In the genomic region with DNA sequence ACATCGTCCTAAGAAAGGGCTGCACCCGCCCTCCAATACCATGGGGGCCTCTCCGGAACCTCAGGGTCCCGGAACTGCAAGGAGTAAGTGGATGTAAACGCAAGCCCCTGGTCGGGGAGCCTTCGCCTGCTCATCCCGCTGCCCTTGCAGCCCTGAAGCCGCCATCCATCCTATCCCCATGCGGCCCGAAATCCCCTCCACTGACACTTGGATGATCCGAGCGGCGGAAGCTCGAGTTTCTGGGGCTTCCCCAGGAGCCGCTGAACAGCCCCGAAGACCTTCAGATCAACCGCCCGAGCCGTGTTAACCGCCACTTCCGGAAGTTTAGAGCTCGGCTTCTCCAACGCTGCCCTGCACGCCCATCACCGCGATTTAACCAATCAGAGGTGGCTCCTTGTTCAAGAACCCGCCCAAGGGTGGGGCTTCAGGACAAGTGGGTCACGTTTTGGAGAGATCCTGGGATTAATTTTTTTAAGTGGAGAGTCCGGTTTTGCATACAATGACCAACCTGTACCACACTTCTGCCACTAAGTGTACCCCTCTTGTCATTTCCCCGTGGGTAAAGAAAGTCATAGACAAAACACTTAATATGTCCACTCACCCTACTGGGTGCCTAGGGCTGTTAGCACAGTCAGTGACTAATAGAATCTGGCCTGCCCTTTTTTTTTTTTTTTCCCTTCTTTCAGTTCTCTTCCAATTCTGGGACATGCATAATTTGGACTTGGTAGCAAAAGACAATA, we compare ENCODE assay signal across 8 mouse cellular contexts. TPM values are rescaled to one million over a fixed set of nuclear protein-coding genes. Genes with fewer than 3 reads are reported as not detected.
DNase-seq lines count a peak whose midpoint lies in the region; ATAC-seq lines count a peak whose summit lies in the region.

No protein-coding gene starts in this region.

- peak; percentile 99 for DNase-seq in NIH3T3 (ENCODE audit: low read depth)
- DNase-seq in cerebellum, postnatal 10 days, result peak; percentile 98
- DNase-seq in frontal cortex, postnatal 14 days (ENCODE audit: low spot score in 2 of 2), result peak; percentile 93 to 97
- peak; percentile 85 to 92 for DNase-seq in layer of hippocampus, postnatal 25 days (ENCODE audit: extremely low spot score in 1 of 2, low spot score in 1 of 2)
- peak; percentile 98 for DNase-seq in lung, postnatal 25 days (ENCODE audit: low spot score)
- DNase-seq in retina, embryonic 14.5 days (ENCODE audit: low spot score), result peak; percentile 99
- peak; percentile 95 for DNase-seq in thymus, postnatal 4 days

- peak overlapping the region; percentile 72 for H3K4me3 ChIP-seq in hindbrain, embryonic 13.5 days

- peak overlapping the region; percentile 86 for H3K27ac ChIP-seq in hindbrain, embryonic 13.5 days

- H3K9ac ChIP-seq in hindbrain, embryonic 13.5 days, result peak overlapping the region; percentile 90

- H3K4me1 ChIP-seq in hindbrain, embryonic 13.5 days (replicated peaks), result peaks cover 6% of the 10 kb centered on the region

- no peaks in the 10 kb centered on the region for H3K9me3 ChIP-seq in hindbrain, embryonic 13.5 days

- peaks cover 8% of the 10 kb centered on the region for H3K36me3 ChIP-seq in hindbrain, embryonic 13.5 days

- WGBS in hindbrain, embryonic 13.5 days, result under 1% methylated on average over 31 of the region's 31 CpGs

- H3K27me3 ChIP-seq in hindbrain, embryonic 13.5 days, result no peaks in the 10 kb centered on the region

- peak; percentile 98 for ATAC-seq in hindbrain, embryonic 13.5 days (ENCODE audit: low FRiP score)

- H3K4me2 ChIP-seq in hindbrain, embryonic 13.5 days, result peak overlapping the region; percentile 78

RNA-seq across cellular contexts. Expression of a gene that starts 8.0 kb away (rescaled TPM):
- 65.8 and 72.4 TPM in 2 replicates for polyA plus RNA-seq in hindbrain, embryonic 13.5 days (2015; fragmentation: Nextera tagmentation; extraction: Ambion mirVana)
- total RNA-seq in layer of hippocampus, postnatal 25 days (2021), result 10 to 100 TPM; 34.3 to 37.7 TPM

RNA-seq across cellular contexts. Expression of a gene that starts 8.1 kb away (rescaled TPM):
- 1.2 and 1.5 TPM in 2 replicates for polyA plus RNA-seq in hindbrain, embryonic 13.5 days (2015; fragmentation: Nextera tagmentation; extraction: Ambion mirVana)
- under 1 TPM; 0.89 TPM for total RNA-seq in layer of hippocampus, postnatal 25 days (2021)

RNA-seq across cellular contexts. Expression of a gene that starts 9.9 kb away (rescaled TPM):
- 9.2 and 9.8 TPM in 2 replicates for polyA plus RNA-seq in hindbrain, embryonic 13.5 days (2015; fragmentation: Nextera tagmentation; extraction: Ambion mirVana)
- 10 to 100 TPM; 17.0 to 17.9 TPM for total RNA-seq in layer of hippocampus, postnatal 25 days (2021)

RNA-seq across cellular contexts. Expression of a gene that starts 58.9 kb away (rescaled TPM):
- polyA plus RNA-seq in hindbrain, embryonic 13.5 days (2015; fragmentation: Nextera tagmentation; extraction: Ambion mirVana), result 12.8 and 13.7 TPM in 2 replicates
- total RNA-seq in layer of hippocampus, postnatal 25 days (2021), result 10 to 100 TPM; 31.8 to 31.9 TPM

Comparison
In these comparisons a context has a peak if more than half of its experiments do, and no peak if none do; other contexts are left out.
1. Peak in every context shown above with its lines: DNase-seq, ATAC-seq, H3K4me3 ChIP-seq and H3K27ac ChIP-seq.